Mouse (Mus musculus) cerebellum, adult 11 months (tissue): ENCODE data around the gene Rcn3.
"Not testable (repeated sequence)": the region's sequence is repeated elsewhere in the genome, so short reads cannot be mapped to it uniquely, and the experiment has no call there.

Experiments used
- DNase-seq: peaks from one replicate; pipeline ENCODE4 v3.0.0; 2022

The Rcn3 gene

DNA sequence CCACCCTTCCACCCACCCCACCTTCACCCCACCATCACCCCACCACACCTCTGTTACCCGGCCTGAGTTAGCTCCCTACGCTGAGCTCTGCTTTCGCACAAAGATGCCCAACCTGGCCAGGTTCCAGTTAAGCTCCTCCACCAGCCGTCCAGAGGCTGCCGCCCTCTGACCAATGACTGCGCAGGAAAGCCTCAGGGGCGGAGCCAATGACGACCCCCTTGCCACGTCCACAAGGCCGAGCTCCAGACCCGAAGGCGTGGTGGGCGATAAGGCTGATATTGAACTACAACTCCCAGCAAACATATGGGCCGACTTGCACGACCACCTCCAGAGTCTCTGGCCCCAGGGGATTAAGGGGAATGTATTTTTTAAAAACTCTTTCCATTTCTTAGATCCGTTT lies at the start of gene Rcn3:
Gene Rcn3, minus strand, starts transcription at position 174 of the 400 bp plus-strand sequence.
- no peak for DNase-seq

GRCm38 (mm10) chr7:45141319-45141718 lies 49.3 kb upstream of the Rcn3 start:
- no peak for DNase-seq

DNA sequence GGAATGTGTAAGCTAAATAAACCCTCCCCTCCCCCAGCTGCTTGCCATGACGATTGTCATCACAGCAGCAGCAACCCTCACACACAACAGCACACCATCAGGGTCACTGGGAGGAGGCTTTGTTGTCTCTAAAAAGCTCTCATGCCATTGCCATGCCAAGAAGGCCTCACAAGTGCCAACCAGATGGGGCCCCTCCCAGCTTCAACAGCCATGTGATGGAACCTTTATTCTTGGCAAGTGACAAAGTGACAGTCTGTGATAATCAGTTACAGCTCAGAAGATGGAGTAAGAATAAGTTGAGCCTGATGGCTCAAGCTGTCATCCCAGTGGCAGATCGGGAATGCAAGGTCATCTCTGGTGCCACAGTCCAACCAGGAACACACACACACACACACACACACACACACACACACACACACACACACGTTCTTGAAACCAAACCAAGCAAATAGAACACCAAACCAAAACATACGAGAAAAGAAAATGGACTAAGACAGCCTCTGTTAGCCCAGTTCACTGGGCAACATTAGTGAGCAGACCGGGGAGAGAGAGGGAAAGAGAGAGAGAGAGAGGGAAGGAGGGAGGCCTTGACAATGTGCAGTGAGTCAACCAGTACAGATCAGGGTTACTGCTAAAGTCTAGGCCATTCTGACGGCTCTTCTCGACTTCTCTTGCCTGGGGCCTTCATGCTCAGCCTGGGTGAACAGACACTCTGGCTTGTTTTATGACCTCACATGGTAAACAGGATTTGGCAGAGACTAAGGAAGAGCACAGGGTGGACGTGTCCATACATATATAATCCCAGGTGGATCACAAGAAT lies 48.1 kb upstream of the Rcn3 start:
- no peak for DNase-seq

DNA sequence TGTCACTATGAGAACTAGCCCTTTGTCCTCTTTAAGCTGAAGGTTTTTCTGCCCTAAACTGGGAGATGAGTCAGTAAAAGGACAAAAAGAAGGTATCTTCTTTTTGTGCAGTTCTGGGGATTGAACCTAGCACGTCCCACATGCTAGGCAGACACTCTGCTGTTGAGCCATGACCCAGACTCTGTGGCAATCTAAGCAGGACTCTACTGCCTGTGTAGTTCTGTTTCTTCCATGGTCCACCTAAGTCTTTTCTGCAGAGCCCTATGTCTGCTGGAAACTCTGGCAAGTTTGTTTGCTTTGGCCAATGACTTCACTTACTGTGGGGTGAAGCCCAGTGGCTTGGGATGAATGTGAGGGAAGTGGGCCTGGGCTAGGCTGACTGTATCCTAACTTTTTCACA lies 46.4 kb upstream of the Rcn3 start:
- no peak for DNase-seq

DNA sequence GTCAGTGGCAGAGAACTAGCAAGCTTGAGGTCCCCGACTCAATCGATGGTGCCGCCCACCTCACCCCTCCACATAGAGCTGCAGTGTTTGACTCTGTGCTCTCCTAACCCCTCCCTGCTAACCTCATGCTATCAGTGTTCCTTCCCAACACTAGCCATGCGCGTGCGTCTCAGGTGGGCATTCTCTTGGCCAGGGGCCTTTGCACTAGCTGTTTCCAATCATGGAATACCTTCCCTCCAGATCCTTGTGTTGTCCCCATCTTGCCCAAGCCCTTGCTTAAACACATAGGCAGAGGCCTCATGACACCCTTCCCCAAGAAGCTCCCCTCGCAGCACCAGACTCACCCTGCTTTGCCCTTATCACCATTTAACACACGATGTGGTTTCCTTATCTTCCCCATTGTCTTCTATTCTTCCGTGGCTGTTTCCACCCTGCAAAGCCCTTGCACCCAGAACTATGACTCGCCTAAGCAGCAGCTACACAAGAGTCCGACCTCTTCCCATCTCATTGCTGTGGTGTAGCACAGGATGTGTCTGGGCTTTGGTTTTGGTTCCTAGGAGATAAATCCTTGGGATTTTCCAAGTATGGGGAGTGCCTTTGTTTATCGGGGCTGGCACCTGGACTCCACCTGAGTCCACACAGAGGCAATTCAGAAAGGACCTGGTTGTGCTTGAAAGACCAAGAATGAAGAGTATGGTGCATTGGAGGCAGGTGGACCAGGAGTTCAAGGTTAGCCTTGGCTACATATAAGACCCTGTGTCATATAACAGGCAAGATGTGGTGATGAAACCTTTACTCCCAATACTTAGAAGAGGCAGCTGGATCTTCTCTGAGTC lies 45.4 kb upstream of the Rcn3 start:
- no peak for DNase-seq

DNA sequence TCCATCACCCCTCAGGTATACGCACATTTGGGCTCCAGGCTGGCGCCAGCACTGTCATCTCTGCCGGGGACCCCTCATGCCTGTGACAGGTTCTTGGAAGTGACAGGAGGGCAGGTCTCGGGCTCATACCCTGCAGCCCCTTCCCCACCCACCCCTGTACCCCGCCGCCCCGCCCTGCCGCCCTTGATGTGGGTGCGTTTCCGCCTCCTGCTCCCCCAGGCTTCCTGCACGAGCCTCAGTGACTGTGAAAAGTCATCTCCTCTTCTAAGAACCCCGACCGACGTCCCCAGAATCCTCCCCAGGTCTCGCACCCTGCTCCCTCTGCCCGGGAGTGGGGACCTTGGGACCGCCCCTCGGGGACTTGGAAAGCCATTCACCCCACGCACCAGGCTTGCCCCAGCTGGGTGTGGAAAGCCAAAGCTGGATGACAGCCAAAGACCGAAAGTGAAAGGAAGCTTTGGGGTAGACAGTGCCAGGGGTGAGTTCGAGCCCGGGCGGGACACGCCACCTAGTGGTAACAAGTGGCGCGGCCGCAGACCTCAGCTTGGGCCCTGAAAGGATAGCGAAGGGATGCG lies 44.1 kb upstream of the Rcn3 start, which contains the start of the genes Gm45713 and Flt3l:
Gene Gm45713, minus strand, starts transcription at position 239 of the 575 bp plus-strand sequence.
Gene Flt3l, minus strand, starts transcription at position 440 of the 575 bp plus-strand sequence.
- DNase-seq = peak; percentile 90

DNA sequence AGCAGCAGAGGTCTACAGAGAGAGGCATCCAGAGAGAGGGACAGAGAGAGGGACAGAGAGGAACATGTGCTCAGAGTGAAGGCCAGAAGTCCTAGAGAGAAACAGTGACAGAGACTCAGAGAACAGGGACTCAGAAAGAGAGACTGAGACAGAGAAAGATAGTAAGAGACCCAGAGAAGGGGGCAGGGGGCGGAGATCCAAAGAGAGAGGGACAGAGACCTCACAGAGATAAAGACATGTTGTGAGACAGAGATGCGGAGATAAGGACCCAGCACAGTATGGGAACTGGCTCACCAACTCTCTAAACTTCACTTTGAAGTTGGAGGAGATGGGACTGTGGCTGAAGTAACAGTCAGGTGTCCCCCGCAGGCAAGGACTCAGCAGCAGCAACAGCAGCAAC lies 43.3 kb upstream of the Rcn3 start:
- no peak for DNase-seq

DNA sequence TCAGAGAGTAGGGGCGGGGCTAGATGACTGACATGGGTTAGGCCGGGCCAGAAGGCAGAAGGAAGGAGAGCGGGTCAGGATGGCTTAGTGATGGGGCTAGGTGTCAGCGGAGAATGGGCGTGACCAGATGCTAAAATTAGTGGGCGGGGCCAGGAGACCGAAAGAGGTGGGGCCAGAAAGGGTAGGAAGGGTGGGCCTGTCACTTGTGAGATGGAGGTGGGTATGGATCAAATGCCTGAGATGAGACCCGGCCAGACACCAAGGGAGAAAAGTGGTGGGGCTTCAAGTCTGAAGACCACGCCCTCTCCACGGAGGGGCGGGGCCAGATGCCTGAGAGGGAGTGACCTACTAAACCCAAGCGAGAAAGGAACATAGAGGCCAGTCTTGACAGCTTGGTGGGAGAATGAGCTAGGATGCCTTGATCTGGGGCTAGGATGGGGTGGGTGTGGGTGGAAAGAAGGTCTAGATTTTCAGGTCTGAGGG lies 42.6 kb upstream of the Rcn3 start:
- DNase-seq = no peak

DNA sequence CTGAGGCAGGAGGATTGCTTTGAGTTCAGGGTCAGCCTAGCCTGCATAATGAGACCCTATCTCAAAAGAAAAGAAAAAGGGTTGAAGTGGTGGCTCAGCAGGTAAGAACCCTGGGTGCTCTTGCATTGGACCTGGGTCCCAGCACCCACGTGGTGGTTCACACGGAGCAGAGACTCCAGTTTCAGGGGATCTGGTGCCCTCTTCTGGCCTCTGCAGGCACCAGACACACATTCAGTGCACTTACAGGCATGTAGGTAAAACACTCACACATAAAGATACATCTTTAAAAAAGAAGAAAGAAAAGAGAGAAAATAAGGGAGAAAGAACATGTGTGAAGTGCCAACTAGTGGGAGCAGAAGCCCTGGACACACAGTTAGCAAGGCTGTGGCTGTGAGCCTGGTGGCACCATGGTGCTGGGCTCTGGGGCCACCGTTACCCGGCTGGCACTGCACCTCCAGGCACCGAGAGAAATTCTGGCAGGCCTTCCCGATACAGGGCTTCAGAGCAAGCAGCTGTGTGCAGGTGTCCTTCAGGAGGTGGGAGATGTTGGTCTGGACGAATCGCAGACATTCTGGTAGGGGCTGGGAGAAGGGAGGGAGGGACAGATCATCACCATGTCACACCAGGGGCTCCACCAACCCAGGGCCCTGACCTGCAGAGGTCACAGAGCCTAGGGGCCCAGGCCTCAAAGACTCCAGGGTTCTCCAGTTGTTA lies 41.6 kb upstream of the Rcn3 start:
- DNase-seq = no peak

- no peak for DNase-seq
Observed at GRCm38 (mm10) chr7:45131850-45132249, 39.8 kb upstream of the Rcn3 start.

DNA sequence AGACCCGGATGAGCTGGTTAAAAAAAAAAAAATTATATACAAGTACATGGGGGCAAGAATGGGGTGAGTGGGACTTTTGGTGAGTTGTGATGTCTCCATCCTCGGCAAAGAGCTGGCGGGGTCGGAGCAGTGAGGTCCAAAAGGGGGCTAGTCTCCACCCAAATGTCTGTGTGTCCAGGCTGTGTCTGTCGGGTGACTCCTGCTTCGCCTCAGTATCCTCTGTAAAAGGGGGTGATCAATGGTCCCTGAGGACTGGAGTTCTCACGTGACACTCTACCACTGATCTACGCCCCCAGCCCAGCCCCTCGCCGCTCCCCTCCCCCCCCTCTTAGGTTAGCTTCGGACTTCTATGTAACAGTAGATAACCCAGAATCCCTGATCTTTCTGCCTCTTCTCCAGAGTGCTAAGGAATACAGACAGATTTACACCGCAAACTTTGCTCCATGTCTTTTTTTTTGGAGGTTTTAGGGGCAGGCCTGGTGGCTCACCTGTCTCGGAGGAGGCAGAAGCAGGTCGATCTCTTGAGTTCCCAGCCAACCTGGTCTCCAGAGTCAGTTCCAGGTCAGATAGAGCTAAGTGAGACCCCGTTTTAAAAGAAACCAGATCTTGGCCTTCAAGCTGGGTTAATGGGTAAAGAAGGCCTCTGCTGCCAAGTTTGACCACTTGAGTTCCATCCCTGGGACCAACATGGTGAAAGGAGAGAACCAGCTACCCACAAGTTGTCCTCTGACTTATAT lies 37.9 kb upstream of the Rcn3 start:
- DNase-seq = no peak

- DNase-seq = no peak
Observed at GRCm38 (mm10) chr7:45129318-45129717, 37.3 kb upstream of the Rcn3 start.

- DNase-seq = peak; percentile 99
Observed at GRCm38 (mm10) chr7:45128624-45129246, 36.7 kb upstream of the Rcn3 start, which contains the start of gene Rpl13a. Rpl13a (minus strand) TSS chr7:45128761.

GRCm38 (mm10) chr7:45127700-45128224 lies 35.7 kb upstream of the Rcn3 start:
- no peak for DNase-seq

DNA sequence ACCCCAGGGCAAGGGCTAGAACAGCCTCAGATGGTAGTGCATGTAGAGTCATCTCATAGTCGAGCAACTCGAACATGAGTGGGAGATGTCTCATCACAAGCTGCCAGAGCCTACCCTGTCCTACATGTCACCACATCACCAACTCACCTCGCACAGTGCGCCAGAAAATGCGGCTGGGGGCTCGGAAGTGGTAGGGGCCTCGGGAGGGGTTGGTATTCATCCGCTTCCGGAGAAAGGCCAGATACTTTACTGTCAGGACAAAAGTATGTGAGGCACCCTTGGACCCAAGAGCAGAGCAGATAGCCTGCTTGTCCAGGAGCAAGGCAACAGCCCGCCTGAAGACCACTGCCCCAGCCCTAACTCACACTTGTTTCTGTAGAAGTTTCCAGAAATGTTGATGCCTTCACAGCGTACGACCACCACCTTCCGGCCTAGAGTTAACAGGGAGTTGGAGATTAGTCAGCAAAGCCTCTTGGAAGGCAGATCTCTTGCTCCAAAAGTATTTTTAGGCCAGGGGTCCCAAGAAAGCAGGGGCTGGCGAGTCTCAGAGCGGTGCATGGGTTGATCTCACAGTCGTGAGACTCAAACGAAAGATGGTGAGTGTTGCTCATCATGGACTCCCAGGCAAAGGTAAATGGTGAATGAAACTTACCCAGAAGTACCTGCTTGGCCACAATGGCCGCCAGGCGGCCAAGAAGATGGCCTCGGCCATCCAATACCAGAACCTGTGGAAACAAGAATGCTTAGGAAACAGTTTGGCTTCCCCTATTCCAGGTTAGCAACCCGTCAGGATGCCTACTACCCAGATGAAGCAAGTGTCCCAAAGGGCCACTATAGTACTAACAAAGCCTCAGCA lies 35.1 kb upstream of the Rcn3 start:
- no peak for DNase-seq

DNA sequence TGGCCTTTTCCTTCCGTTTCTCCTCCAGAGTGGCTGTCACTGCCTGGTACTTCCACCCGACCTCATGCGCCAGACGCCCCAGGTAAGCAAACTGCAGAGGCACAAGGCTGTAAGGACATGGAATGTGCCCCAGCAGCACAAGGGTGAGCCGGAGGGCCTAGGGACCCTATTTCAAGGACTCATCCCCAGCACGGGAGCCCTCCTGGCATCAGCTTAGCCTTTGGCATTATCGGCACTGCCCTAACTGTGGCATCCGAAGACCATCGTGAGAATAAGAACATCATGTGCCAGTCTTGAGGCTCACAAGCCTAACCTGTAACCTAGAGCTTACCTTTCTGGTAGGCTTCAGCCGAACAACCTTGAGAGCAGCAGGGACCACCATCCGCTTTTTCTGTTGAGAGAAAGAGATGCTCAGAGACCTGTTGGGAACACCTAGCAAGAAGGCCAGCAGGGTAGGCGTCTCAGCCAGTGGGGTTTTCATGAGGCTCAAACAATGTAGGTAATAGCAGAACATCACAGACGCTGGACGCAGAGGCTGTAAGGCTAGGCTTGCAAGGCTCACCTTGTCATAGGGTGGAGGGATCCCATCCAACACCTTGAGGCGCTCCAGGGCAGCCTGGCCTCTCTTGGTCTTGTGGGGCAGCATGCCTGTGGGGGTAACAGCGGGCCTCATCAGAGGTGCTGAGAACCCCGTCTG lies 34.3 kb upstream of the Rcn3 start:
- DNase-seq = no peak

DNA sequence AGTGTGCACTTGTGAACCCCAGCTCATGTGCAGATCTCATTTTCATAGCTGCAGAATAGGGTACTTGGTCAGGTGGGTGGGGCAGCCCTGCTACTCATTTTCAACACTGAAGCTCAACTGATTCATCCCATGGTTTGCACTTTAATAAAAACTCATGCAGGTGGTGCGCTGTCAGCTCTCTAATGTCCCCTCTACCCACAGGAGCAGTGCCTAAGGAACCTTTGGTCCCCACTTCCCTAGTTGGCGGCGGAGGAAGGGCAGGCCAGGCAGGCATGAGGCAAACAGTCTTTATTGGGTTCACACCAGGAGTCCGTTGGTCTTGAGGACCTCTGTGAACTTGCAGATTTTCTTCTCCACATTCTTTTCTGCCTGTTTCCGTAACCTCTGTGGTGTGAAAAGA lies 33.6 kb upstream of the Rcn3 start:
- not testable (repeated sequence) for DNase-seq

GRCm38 (mm10) chr7:45125144-45125600 lies 33.2 kb upstream of the Rcn3 start:
- DNase-seq = no peak
